Mouse (Mus musculus) ES-E14 (cell line): Measurements from ENCODE around the gene Fat4. TPM values are rescaled to one million over a fixed set of nuclear protein-coding genes. Genes with fewer than 3 reads are reported as not detected.

Experiments used
- DNase-seq: peaks from one replicate; pipeline ENCODE4 v3.0.0-alpha.2; 2013; ENCODE audit warnings: low read depth, low spot score
- H3K27ac ChIP-seq: 2 replicates; pipeline ENCODE4 v1.5.1; 2012; ENCODE audit warnings: low read depth, mild to moderate bottlenecking, low read length, moderate library complexity, mixed read lengths; ENCODE audit not compliant: poor library complexity, insufficient read depth, severe bottlenecking
- H3K36me3 ChIP-seq: 2 replicates; pipeline ENCODE4 v1.6.1; 2012; ENCODE audit warnings: mild to moderate bottlenecking, low read length, moderate library complexity, mixed read lengths; ENCODE audit not compliant: control insufficient read depth, poor library complexity, insufficient read depth, severe bottlenecking
- H3K4me1 ChIP-seq, 2 experiments: fragments of 150-350 bp in 1 of 2; sonication (generic) in 1 of 2; 2 replicates each; pipeline ENCODE4 v1.6.1; 2012; ENCODE audit warnings: low read length in 2 of 2, mild to moderate bottlenecking in 1 of 2, mixed read lengths in 1 of 2; ENCODE audit not compliant: control insufficient read depth in 2 of 2, insufficient read depth in 2 of 2, poor library complexity in 1 of 2
- H3K4me3 ChIP-seq, 2 experiments: fragments of 150-350 bp in 1 of 2; sonication (generic) in 1 of 2; 2 replicates each; pipeline ENCODE4 v1.5.1; 2012; ENCODE audit warnings: low read length in 2 of 2, low read depth in 1 of 2, mild to moderate bottlenecking in 1 of 2, mixed read lengths in 1 of 2; ENCODE audit not compliant: insufficient read depth in 1 of 2, poor library complexity in 1 of 2, severe bottlenecking in 1 of 2
- H3K9ac ChIP-seq: 2 replicates; pipeline ENCODE4 v1.6.1; 2012; ENCODE audit warnings: low read depth, mild to moderate bottlenecking, low read length, mixed read lengths; ENCODE audit not compliant: poor library complexity, insufficient read depth, severe bottlenecking
- H3K9me3 ChIP-seq: fragments of 150-350 bp; sonication (generic); 2 replicates; pipeline ENCODE4 v1.6.1; 2012; ENCODE audit warnings: low read depth, mild to moderate bottlenecking, low read length; ENCODE audit not compliant: control insufficient read depth, insufficient read depth
- CHD2 ChIP-seq: IDR thresholded peaks from 2 replicates; pipeline ENCODE4 v1.6.1; 2014; ENCODE audit warnings: mild to moderate bottlenecking, low read depth, low read length, inconsistent platforms
- HCFC1 ChIP-seq: IDR thresholded peaks from 2 replicates; pipeline ENCODE4 v1.6.1; 2012; ENCODE audit warnings: low read length, inconsistent platforms, borderline replicate concordance; ENCODE audit not compliant: insufficient read depth
- MAFK ChIP-seq: IDR thresholded peaks from 2 replicates; pipeline ENCODE4 v1.6.1; 2014; ENCODE audit warnings: mild to moderate bottlenecking, low read depth, low read length, inconsistent platforms; ENCODE audit not compliant: insufficient read depth
- ZC3H11A ChIP-seq: IDR thresholded peaks from 2 replicates; pipeline ENCODE4 v1.6.1; 2012; ENCODE audit warnings: low read depth, mild to moderate bottlenecking, inconsistent platforms, low read length, borderline replicate concordance
- ZNF384 ChIP-seq: IDR thresholded peaks from 2 replicates; pipeline ENCODE4 v1.6.1; 2012; ENCODE audit warnings: low read depth, low read length, inconsistent platforms
- in situ Hi-C, 2 experiments: fragments of 600-800 bp; cut with MboI; formaldehyde crosslinking; loops; one replicate each; pipeline ENCODE4 v1.15.1; 2025; ENCODE audit warnings: low sequenced_read_pairs in 2 of 2, inconsistent platforms in 1 of 2; ENCODE audit not compliant: unreplicated experiment in 2 of 2
- total RNA-seq: library from RNA; depleted of rRNA; stranded (reverse); fragments of 300-350 nt; gene quantifications from 2 replicates; pipeline ENCODE4 v1.2.3, GENCODE M21; 2012; rRNA removed

The Fat4 gene
- 0.21 and 0.94 TPM in 2 replicates for total RNA-seq

DNA sequence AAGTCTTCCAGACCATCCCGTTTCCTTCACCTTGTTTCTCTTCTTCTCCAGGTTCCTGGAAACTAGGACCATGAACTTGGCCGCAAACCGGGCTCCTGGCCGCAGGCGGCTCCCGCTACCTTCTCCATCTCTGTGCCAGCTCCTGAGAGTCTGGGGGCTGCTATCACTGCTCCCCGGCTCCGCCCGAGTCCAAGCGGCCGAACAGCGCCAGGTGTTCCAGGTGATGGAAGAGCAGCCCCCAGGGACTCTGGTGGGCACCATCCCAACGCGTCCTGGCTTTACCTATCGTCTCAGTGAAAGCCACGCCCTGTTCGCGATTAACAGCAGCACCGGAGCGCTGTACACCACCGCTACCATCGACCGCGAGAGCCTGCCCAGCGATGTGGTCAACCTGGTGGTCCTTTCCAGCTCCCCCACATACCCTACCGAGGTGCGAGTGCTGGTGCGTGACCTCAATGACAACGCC is at the start of gene Fat4:
TSS of gene Fat4 (plus strand) at position 51 of the 466 bp plus-strand sequence.
- no peak for TF ChIP-seq HCFC1
- no peak for TF ChIP-seq CHD2
- TF ChIP-seq ZC3H11A: no peak
- no peak for TF ChIP-seq MAFK
- TF ChIP-seq ZNF384: no peak
- H3K27ac ChIP-seq: no peak within 1 kb of the TSS
- peaks cover 0 to 4% of the 10 kb centered on the region in 2 experiments; a peak in 1 of 4 replicates for H3K4me1 ChIP-seq
- in situ Hi-C loops: loop anchor here (10.0 to 25.0 kb wide), 4 partner anchors 818 to 1500 kb away; no protein-coding TSS in a partner anchor
- no peak within 1 kb of the TSS for H3K9ac ChIP-seq
- no peaks in the 10 kb centered on the region for H3K9me3 ChIP-seq
- no peak for DNase-seq
- no peaks in the 10 kb centered on the region for H3K36me3 ChIP-seq
- H3K4me3 ChIP-seq: peak within 1 kb of the TSS; percentile 65 to 81

- no peak for TF ChIP-seq CHD2
- no peak for TF ChIP-seq MAFK
- TF ChIP-seq ZC3H11A: no peak
- no peak for TF ChIP-seq ZNF384
- no peak for TF ChIP-seq HCFC1
- no peak overlapping the region for H3K4me3 ChIP-seq
- no peak overlapping the region for H3K9ac ChIP-seq
- in situ Hi-C loops: no loop called here
- no peaks in the 10 kb centered on the region for H3K36me3 ChIP-seq
- no peak for DNase-seq
- H3K4me1 ChIP-seq: no peaks in the 10 kb centered on the region
- no peak overlapping the region for H3K27ac ChIP-seq
- H3K9me3 ChIP-seq: no peaks in the 10 kb centered on the region
Measured at GRCm38 (mm10) chr3:38839438-38839837, 47.3 kb upstream of the Fat4 start.

DNA sequence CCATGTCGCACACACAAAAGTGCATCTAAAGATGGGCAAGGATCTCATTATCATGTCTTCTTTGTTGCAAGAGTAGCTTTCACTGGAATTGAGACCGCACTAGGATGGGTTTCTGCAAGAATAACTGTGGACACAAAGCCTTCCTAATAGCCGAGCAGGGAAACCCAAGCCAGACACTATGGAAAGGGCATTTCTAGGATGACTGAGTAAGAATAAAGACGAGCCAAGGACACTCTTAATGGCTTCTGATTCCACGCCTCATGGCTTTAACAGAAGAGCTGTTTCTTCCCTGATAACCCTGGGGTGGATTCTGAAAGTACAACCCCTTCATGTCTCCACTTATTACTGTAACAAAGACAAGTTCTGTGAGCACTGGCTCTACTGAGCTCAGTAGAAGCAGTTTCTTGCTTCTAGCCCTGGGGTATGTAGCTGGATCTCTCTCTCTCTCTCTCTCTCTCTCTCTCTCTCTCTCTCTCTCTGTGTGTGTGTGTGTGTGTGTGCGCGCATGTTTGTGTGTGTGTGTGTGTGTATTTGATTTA is 43.7 kb upstream of the Fat4 start:
- Histone ChIP-seq H3K4me1 (no peaks in the 10 kb centered on the region), H3K9ac (no peak overlapping the region), H3K4me3 (no peak overlapping the region), H3K27ac (no peak overlapping the region), H3K9me3 (no peaks in the 10 kb centered on the region), H3K36me3 (no peaks in the 10 kb centered on the region)
- no peak for TF ChIP-seq CHD2
- TF ChIP-seq ZNF384: no peak
- TF ChIP-seq ZC3H11A: no peak
- no peak for TF ChIP-seq HCFC1
- TF ChIP-seq MAFK: no peak
- in situ Hi-C loops: no loop called here
- no peak for DNase-seq

GRCm38 (mm10) chr3:38846602-38847382 is 39.9 kb upstream of the Fat4 start:
- Histone ChIP-seq H3K4me3 (no peak overlapping the region), H3K4me1 (no peaks in the 10 kb centered on the region), H3K27ac (no peak overlapping the region), H3K36me3 (no peaks in the 10 kb centered on the region), H3K9ac (no peak overlapping the region), H3K9me3 (no peaks in the 10 kb centered on the region)
- TF ChIP-seq ZNF384 (no peak), MAFK (no peak), CHD2 (no peak), HCFC1 (no peak), ZC3H11A (no peak)
- in situ Hi-C loops: no loop called here
- no peak for DNase-seq
